Mouse (Mus musculus) forebrain, embryonic 15.5 days (tissue): Measurements from ENCODE around the gene Colgalt2. TPM values are rescaled to one million over a fixed set of nuclear protein-coding genes. Genes with fewer than 3 reads are reported as not detected.
"Not testable (repeated sequence)": the region's sequence is repeated elsewhere in the genome, so short reads cannot be mapped to it uniquely, and the experiment has no call there.

Source experiments
- ATAC-seq: fragments of 200-750 bp; cut with Nextera tagmentation; replicated peaks from 2 replicates; pipeline ENCODE4 v1.8.0; 2017; ENCODE audit warnings: mild to moderate bottlenecking, moderate TSS enrichment, moderate library complexity
- H3K27ac ChIP-seq: fragments of 300-500 bp; sonication (generic); replicated peaks from 2 replicates; pipeline ENCODE4 v1.5.1; 2015; ENCODE audit warnings: mild to moderate bottlenecking, inconsistent platforms
- H3K27me3 ChIP-seq: fragments of 300-500 bp; sonication (generic); 2 replicates; pipeline ENCODE4 v1.6.1; 2015; ENCODE audit warnings: inconsistent platforms
- H3K36me3 ChIP-seq: fragments of 300-500 bp; sonication (generic); 2 replicates; pipeline ENCODE4 v1.6.1; 2015; ENCODE audit warnings: mild to moderate bottlenecking, inconsistent platforms
- H3K4me1 ChIP-seq: fragments of 300-500 bp; sonication (generic); 2 replicates; pipeline ENCODE4 v1.6.1; 2015; ENCODE audit warnings: inconsistent platforms
- H3K4me2 ChIP-seq: fragments of 300-500 bp; sonication (generic); replicated peaks from 2 replicates; pipeline ENCODE4 v1.6.1; 2015; ENCODE audit warnings: mild to moderate bottlenecking, inconsistent platforms
- H3K4me3 ChIP-seq: fragments of 300-500 bp; sonication (generic); 2 replicates; pipeline ENCODE4 v1.5.1; 2015; ENCODE audit warnings: mild to moderate bottlenecking, inconsistent platforms
- H3K9ac ChIP-seq: fragments of 300-500 bp; sonication (generic); replicated peaks from 2 replicates; pipeline ENCODE4 v1.6.1; 2015; ENCODE audit warnings: mild to moderate bottlenecking, inconsistent platforms
- H3K9me3 ChIP-seq: fragments of 300-500 bp; sonication (generic); 2 replicates; pipeline ENCODE4 v1.6.1; 2016; ENCODE audit warnings: inconsistent platforms
- WGBS: fragments of 180-500 bp; shearing (Covaris S2); methylation state at CpG from one replicate; pipeline ENCODE4 v1.1.7; 2015; ENCODE audit warnings: mixed read lengths; 5-methylcytosine and 5-hydroxymethylcytosine counted together
- polyA plus RNA-seq: library from polyadenylated mRNA; unstranded; fragments of >200 nt; fragmentation: Nextera tagmentation; extraction: Ambion mirVana; gene quantifications from 2 replicates; pipeline ENCODE4 v1.2.1, GENCODE M21; 2015

The Colgalt2 gene
- polyA plus RNA-seq, 1 experiment from 2014 or later, result 2.7 TPM

DNA sequence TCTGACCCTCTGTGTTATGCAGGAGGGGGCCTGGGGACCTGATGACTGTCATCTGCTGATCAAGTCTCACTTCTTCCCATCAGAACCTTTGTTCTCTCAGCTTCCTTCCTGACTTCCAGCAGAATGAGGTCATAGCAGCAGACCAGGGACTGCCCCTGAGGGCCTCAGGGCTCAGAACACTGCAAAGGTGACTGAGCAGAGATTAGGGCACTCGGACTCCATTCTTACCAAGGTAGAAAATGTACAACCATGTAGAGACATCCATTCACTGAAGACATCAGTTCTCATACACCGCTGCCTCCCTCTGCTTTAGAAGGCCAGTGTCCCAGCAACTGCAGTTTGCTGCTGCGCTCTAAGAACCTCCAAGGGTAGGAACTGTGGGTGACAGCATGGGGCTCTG, 23.4 kb downstream of the Colgalt2 start:
- no peak overlapping the region for H3K27ac ChIP-seq
- no peak for ATAC-seq
- no peak overlapping the region for H3K4me3 ChIP-seq
- no peaks in the 10 kb centered on the region for H3K9me3 ChIP-seq
- H3K27me3 ChIP-seq, result no peaks in the 10 kb centered on the region
- no peaks in the 10 kb centered on the region for H3K36me3 ChIP-seq
- 91% methylated on average over 3 of the region's 3 CpGs for WGBS
- no peak overlapping the region for H3K9ac ChIP-seq
- no peak overlapping the region for H3K4me2 ChIP-seq
- no peaks in the 10 kb centered on the region for H3K4me1 ChIP-seq

DNA sequence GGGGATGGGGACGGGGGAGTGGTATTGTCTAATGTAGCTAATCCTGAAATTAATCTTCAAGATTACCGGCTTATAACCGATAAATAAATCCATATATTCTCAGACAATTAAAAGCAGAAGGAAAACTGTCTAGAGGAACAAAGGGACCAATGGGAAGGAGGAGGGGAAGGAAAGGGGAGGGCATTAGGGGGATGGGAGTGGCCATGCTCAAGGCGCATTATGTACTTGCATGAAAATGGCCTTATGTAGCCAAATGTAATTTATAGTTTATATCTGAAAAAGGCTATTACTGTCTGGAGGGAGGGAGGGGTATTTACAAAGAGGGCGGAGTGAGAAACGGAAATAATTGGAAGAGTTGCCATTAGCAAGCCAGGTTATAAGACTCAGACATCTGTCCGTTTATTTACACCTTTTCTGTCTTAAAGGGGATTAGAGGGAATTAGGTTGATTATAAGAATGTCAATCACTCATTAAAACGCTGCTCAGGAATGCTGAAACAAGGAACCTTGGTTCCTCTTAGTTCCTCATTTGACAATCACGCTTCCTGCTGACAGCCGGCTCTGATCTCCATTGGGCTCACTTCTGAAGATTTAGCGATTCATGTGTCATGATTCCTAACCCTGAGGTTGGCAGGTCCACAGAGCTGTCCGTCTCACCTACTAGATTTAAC, 28.4 kb downstream of the Colgalt2 start:
- H3K4me1 ChIP-seq, result no peaks in the 10 kb centered on the region
- H3K9ac ChIP-seq, result no peak overlapping the region
- no peaks in the 10 kb centered on the region for H3K9me3 ChIP-seq
- H3K4me2 ChIP-seq, result peak overlapping the region; percentile 24
- H3K4me3 ChIP-seq, result no peak overlapping the region
- H3K36me3 ChIP-seq, result no peaks in the 10 kb centered on the region
- H3K27ac ChIP-seq, result no peak overlapping the region
- peak; percentile 51; the same call in 1 of the 2 replicates for ATAC-seq
- WGBS, result 20% methylated on average over 12 of the region's 12 CpGs
- no peaks in the 10 kb centered on the region for H3K27me3 ChIP-seq

DNA sequence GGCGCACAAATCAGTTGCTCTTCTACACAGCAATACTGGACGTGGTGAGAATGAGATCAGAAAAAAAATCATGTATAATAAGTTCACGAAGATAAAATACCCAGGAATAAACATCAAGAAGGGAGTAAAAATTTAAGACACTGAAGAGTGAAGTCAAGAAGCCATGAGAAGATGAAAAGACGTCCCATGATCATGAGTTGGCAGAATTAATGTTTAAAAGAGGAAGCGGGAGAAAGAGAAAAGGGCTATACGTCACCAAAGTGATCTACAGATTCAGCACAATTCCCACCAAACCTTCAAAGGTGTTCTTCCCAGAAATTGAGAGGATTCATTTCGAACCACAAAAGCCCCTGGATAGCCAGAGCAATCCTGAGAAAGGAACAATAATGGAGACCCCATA, 30.2 kb downstream of the Colgalt2 start:
- H3K4me1 ChIP-seq, result no peaks in the 10 kb centered on the region
- ATAC-seq, result no peak
- no peak overlapping the region for H3K4me3 ChIP-seq
- no peaks in the 10 kb centered on the region for H3K27me3 ChIP-seq
- 90% methylated on average over 7 of the region's 7 CpGs for WGBS
- H3K9me3 ChIP-seq, result no peaks in the 10 kb centered on the region
- no peak overlapping the region for H3K27ac ChIP-seq
- H3K36me3 ChIP-seq, result no peaks in the 10 kb centered on the region
- no peak overlapping the region for H3K9ac ChIP-seq
- H3K4me2 ChIP-seq, result no peak overlapping the region

GRCm38 (mm10) chr1:152434166-152434565, 34.5 kb downstream of the Colgalt2 start:
- H3K27me3 ChIP-seq, result no peaks in the 10 kb centered on the region
- no peak overlapping the region for H3K9ac ChIP-seq
- no peak overlapping the region for H3K4me3 ChIP-seq
- H3K4me2 ChIP-seq, result no peak overlapping the region
- no peaks in the 10 kb centered on the region for H3K36me3 ChIP-seq
- H3K27ac ChIP-seq, result no peak overlapping the region
- H3K4me1 ChIP-seq, result no peaks in the 10 kb centered on the region
- no peak for ATAC-seq
- 83% methylated on average over 4 of the region's 4 CpGs for WGBS
- no peaks in the 10 kb centered on the region for H3K9me3 ChIP-seq

- not testable (repeated sequence) for H3K4me3 ChIP-seq, H3K9ac ChIP-seq, H3K4me2 ChIP-seq, H3K27me3 ChIP-seq, H3K27ac ChIP-seq, H3K9me3 ChIP-seq, H3K4me1 ChIP-seq, ATAC-seq, H3K36me3 ChIP-seq
- WGBS, result 85% methylated on average over 17 of the region's 17 CpGs
Observed at GRCm38 (mm10) chr1:152437518-152437917, 37.9 kb downstream of the Colgalt2 start.

- Histone ChIP-seq H3K36me3 (no peaks in the 10 kb centered on the region), H3K9ac (no peak overlapping the region), H3K27ac (no peak overlapping the region), H3K27me3 (no peaks in the 10 kb centered on the region), H3K4me3 (no peak overlapping the region), H3K4me1 (0 out of 2 replicates have a peak, but pooled peaks cover 2% of the 10 kb centered on the region), H3K4me2 (no peak overlapping the region), H3K9me3 (no peaks in the 10 kb centered on the region)
- WGBS, result 43% methylated on average over 4 of the region's 4 CpGs
- ATAC-seq, result no peak
Observed at GRCm38 (mm10) chr1:152439408-152439807, 39.8 kb downstream of the Colgalt2 start.

DNA sequence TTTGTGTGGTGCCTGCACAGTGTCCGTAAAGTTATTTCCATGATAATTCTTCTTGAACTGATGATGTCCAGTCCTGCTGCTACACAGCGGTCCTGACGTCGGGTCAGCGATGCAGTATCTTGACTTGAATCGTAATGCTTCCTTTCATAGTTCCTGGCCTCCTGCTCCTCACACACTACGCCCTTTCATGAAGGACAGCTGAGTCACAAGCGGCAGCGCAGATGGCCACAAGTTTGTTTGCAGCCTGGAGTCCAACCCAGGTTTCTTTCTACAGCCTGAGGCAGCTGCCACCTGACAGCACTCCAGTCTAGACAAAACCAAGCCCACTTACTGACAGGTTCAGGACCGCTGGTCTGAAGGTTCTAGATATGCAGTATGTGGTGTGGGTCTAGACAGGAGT, 40.2 kb downstream of the Colgalt2 start:
- no peak overlapping the region for H3K9ac ChIP-seq
- H3K4me1 ChIP-seq, result 0 out of 2 replicates have a peak, but pooled peaks cover 2% of the 10 kb centered on the region
- no peaks in the 10 kb centered on the region for H3K9me3 ChIP-seq
- H3K27me3 ChIP-seq, result no peaks in the 10 kb centered on the region
- H3K4me3 ChIP-seq, result no peak overlapping the region
- H3K27ac ChIP-seq, result no peak overlapping the region
- WGBS, result 84% methylated on average over 10 of the region's 10 CpGs
- no peaks in the 10 kb centered on the region for H3K36me3 ChIP-seq
- H3K4me2 ChIP-seq, result no peak overlapping the region
- ATAC-seq, result no peak

GRCm38 (mm10) chr1:152444630-152445029, 45.0 kb downstream of the Colgalt2 start:
- Histone ChIP-seq H3K4me3 (no peak overlapping the region), H3K9me3 (no peaks in the 10 kb centered on the region), H3K27ac (no peak overlapping the region), H3K4me2 (no peak overlapping the region), H3K36me3 (no peaks in the 10 kb centered on the region), H3K27me3 (no peaks in the 10 kb centered on the region), H3K9ac (no peak overlapping the region), H3K4me1 (no peaks in the 10 kb centered on the region)
- no peak for ATAC-seq
- 88% methylated on average over 7 of the region's 7 CpGs for WGBS

- Histone ChIP-seq H3K9ac (no peak overlapping the region), H3K4me1 (no peaks in the 10 kb centered on the region), H3K27me3 (no peaks in the 10 kb centered on the region), H3K9me3 (no peaks in the 10 kb centered on the region), H3K4me3 (no peak overlapping the region), H3K27ac (no peak overlapping the region), H3K4me2 (no peak overlapping the region), H3K36me3 (no peaks in the 10 kb centered on the region)
- no peak for ATAC-seq
- 80% methylated on average over 6 of the region's 6 CpGs for WGBS
Observed at GRCm38 (mm10) chr1:152445925-152446324, 46.3 kb downstream of the Colgalt2 start.

DNA sequence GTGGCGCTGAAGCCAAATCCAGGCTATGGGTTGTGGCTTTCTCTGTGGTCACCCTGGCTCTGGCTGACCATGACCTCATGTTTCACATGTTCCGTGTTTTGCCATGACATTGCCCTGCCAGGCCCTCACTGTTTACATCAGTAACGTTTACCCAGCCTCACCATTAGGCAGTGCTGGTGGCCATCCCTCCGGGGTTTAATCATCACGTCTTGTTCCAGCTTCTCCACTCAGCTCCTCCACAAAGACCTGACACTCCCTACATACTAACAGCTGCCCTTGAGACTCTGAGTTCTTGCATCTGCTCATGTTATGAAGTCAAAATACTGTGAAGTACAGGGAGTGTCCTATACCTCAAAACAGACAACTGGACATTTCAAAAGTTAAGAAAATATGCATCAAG, 54.9 kb downstream of the Colgalt2 start:
- Histone ChIP-seq H3K27me3 (no peaks in the 10 kb centered on the region), H3K36me3 (no peaks in the 10 kb centered on the region), H3K4me3 (no peak overlapping the region), H3K27ac (no peak overlapping the region), H3K4me2 (no peak overlapping the region), H3K4me1 (peaks cover 15% of the 10 kb centered on the region), H3K9ac (no peak overlapping the region), H3K9me3 (no peaks in the 10 kb centered on the region)
- no peak for ATAC-seq
- 80% methylated on average over 5 of the region's 5 CpGs for WGBS

DNA sequence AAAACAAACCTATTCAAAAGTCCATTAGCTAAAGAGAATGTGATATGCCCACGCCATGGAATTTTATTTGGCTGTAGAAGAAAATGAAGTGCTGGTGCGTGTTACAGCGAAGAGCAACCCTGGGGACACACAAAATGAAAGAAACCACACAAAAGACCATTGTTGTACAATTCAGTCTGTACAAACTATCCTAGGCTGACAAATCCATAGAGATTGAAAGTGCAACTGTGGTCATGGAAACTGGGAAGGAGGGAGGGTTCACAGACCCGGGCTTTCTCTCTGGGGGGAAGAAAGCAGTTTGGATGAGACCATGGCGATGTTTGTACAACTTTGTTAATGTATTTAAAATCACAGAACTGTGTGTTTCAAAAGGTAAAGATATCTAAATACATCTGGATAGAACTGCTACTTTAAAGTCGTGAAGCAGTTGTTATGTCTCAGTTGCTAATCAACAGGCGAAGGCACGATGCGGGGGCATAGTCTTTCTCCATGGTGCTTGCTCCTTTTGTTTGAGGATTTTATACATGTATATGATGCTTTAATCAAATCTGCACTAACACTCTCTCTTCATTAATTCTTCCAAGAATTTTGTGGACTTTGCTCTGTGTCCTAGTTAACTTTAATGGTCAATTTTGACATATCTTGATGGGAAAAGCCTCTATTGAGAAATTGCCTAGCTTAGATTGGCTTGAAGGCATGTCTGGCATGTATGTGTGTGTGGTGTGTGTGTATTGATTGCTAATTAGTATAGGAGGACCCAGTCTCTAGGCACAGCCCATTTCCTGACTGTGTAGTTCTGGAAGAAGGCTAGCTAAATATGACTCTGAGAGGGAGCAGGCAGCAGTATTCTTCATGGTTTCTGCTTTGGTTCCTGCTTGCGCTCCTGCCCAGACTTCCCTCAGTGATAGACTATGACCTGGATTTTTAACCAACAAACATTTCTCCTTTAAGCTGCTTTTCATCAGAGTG, 55.9 kb downstream of the Colgalt2 start:
- 51% methylated on average over 10 of the region's 10 CpGs for WGBS
- Histone ChIP-seq H3K9ac (no peak overlapping the region), H3K4me3 (no peak overlapping the region)

GRCm38 (mm10) chr1:152456266-152456665, 56.6 kb downstream of the Colgalt2 start:
- H3K9ac ChIP-seq, result no peak overlapping the region
- no peak for ATAC-seq
- H3K4me2 ChIP-seq, result no peak overlapping the region
- no peaks in the 10 kb centered on the region for H3K9me3 ChIP-seq
- WGBS, result 70% methylated on average over 3 of the region's 3 CpGs
- H3K4me1 ChIP-seq, result peaks cover 15% of the 10 kb centered on the region
- no peaks in the 10 kb centered on the region for H3K36me3 ChIP-seq
- no peak overlapping the region for H3K4me3 ChIP-seq
- H3K27ac ChIP-seq, result no peak overlapping the region
- no peaks in the 10 kb centered on the region for H3K27me3 ChIP-seq

More for the DNA sequence above, 55.9 kb downstream of the Colgalt2 start:
- no peak overlapping the region for H3K4me2 ChIP-seq
- H3K27me3 ChIP-seq, result no peaks in the 10 kb centered on the region
- no peaks in the 10 kb centered on the region for H3K9me3 ChIP-seq
- peak; percentile 75; the same call in 1 of the 2 replicates for ATAC-seq
- H3K4me1 ChIP-seq, result peaks cover 15% of the 10 kb centered on the region
- no peaks in the 10 kb centered on the region for H3K36me3 ChIP-seq
- 0 out of 2 replicates have a peak overlapping the region, but pooled peaks have one; percentile 15 for H3K27ac ChIP-seq
